Mouse (Mus musculus) heart, adult 2 months (tissue): ENCODE measurements at regions not wholly inside any gene's neighbourhood (a gene's known extent, or its start where the extent isn't known, plus 50 kb on each side); places are given as distances from the start of the nearest gene placed in this dataset.

Source experiments
- CTCF ChIP-seq: fragments of 200-600 bp; IDR thresholded peaks from 2 replicates; pipeline ENCODE4 v1.8.1; 2022; ENCODE audit warnings: antibody characterized with exemption, mild to moderate bottlenecking, moderate library complexity
- EP300 ChIP-seq: fragments of 200-500 bp; IDR thresholded peaks from 2 replicates; pipeline ENCODE4 v1.6.1; 2011; ENCODE audit warnings: low read depth, low read length, control low read depth; ENCODE audit not compliant: insufficient read depth
- POLR2A ChIP-seq: fragments of 200-500 bp; IDR thresholded peaks from 2 replicates; pipeline ENCODE4 v1.6.1; 2011; ENCODE audit warnings: mild to moderate bottlenecking, low read depth, low read length, control low read depth; ENCODE audit not compliant: insufficient read depth

GRCm38 (mm10) chr1:185967816-185968215, 149.3 kb downstream of the Lyplal1 start:
- no peak for TF ChIP-seq EP300
- TF ChIP-seq POLR2A, result no peak
- no peak for TF ChIP-seq CTCF
